Mouse (Mus musculus) layer of hippocampus, adult 11-12 months (tissue): Measurements from ENCODE around the gene Vmn1r89.
A peak's percentile ranks its signal among the peaks of the same experiment; 100 is the strongest.

Source experiments
- DNase-seq: peaks from one replicate; pipeline ENCODE4 v3.0.0; 2022; ENCODE audit warnings: low spot score

Vmn1r89 gene

GRCm38 (mm10) chr7:13212720-13213119 lies at the start of gene Vmn1r89:
Gene Vmn1r89 (plus strand): TSS chr7:13213020.
- DNase-seq: no peak

GRCm38 (mm10) chr7:13260746-13261700 lies 48.2 kb downstream of the Vmn1r89 start:
- DNase-seq: peak; percentile 5

- peak; percentile 8 for DNase-seq
Measured at GRCm38 (mm10) chr7:13263851-13264250, 51.0 kb downstream of the Vmn1r89 start.

GRCm38 (mm10) chr7:13264396-13264795 lies 51.6 kb downstream of the Vmn1r89 start:
- no peak for DNase-seq

- DNase-seq: no peak
Measured at GRCm38 (mm10) chr7:13268749-13269260, 56.0 kb downstream of the Vmn1r89 start.

- DNase-seq: no peak
Measured at GRCm38 (mm10) chr7:13269394-13269793, 56.6 kb downstream of the Vmn1r89 start.
